Mouse (Mus musculus) embryonic facial prominence, embryonic 12.5 days (tissue): ENCODE results near the gene Bag6. TPM values are rescaled to one million over a fixed set of nuclear protein-coding genes. Genes with fewer than 3 reads are reported as not detected.
A peak's percentile ranks its signal among the peaks of the same experiment; 100 is the strongest.

Source experiments
- ATAC-seq: fragments of 200-750 bp; cut with Nextera tagmentation; 2 replicates; pipeline ENCODE4 v1.8.0; 2017; ENCODE audit not compliant: insufficient number of reproducible peaks, insufficient read depth, low FRiP score, low TSS enrichment
- H3K27ac ChIP-seq: fragments of 300-500 bp; sonication (generic); 2 replicates; pipeline ENCODE4 v1.5.1; 2016; ENCODE audit warnings: mild to moderate bottlenecking
- H3K27me3 ChIP-seq: fragments of 300-500 bp; sonication (generic); 2 replicates; pipeline ENCODE4 v1.6.1; 2016; ENCODE audit warnings: mild to moderate bottlenecking, moderate library complexity
- H3K36me3 ChIP-seq: fragments of 300-500 bp; sonication (generic); 2 replicates; pipeline ENCODE4 v1.6.1; 2016; ENCODE audit warnings: mild to moderate bottlenecking
- H3K4me1 ChIP-seq: fragments of 300-500 bp; sonication (generic); 2 replicates; pipeline ENCODE4 v1.6.1; 2016
- H3K4me2 ChIP-seq: fragments of 300-500 bp; sonication (generic); replicated peaks from 2 replicates; pipeline ENCODE4 v1.6.1; 2016; ENCODE audit warnings: mild to moderate bottlenecking, moderate library complexity
- H3K4me3 ChIP-seq: fragments of 300-500 bp; sonication (generic); 2 replicates; pipeline ENCODE4 v1.5.1; 2016; ENCODE audit warnings: mild to moderate bottlenecking
- H3K9ac ChIP-seq: fragments of 300-500 bp; sonication (generic); 2 replicates; pipeline ENCODE4 v1.6.1; 2016; ENCODE audit warnings: mild to moderate bottlenecking, moderate library complexity
- H3K9me3 ChIP-seq: fragments of 300-500 bp; sonication (generic); 2 replicates; pipeline ENCODE4 v1.6.1; 2016; ENCODE audit warnings: mild to moderate bottlenecking, moderate library complexity
- WGBS: fragments of 180-500 bp; shearing (Covaris S2); methylation state at CpG from one replicate; pipeline ENCODE4 v1.1.7; 2016; 5-methylcytosine and 5-hydroxymethylcytosine counted together
- microRNA-seq: library from miRNA; unstranded; fragments of <30 nt; microRNA quantifications from one replicate; pipeline ENCODE4, GENCODE M21; 2017
- polyA plus RNA-seq: library from polyadenylated mRNA; unstranded; fragments of >200 nt; fragmentation: Nextera tagmentation; extraction: Ambion mirVana; gene quantifications from 2 replicates; pipeline ENCODE4 v1.2.1, GENCODE M21; 2016

The Bag6 gene
- polyA plus RNA-seq, 1 experiment from 2014 or later: 74.0 TPM

DNA sequence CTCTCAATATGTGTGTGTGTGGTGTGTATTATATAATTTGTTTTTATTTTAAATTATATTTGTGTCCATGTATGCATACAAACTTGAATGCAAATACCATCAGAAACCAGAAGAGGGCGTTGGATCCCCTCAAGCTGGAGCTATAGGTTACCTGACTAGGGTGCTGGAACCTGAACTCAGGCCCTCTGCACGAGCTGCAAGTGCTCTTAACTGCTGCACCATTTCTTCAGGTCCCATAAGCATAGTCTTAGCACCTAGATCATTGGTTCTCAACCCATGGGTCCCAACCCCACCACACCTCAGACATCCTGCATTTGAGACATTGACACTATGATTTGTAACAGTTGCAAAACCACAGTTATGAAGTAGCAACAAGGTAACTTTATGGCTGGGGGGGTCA is 56.7 kb downstream of the Bag6 start:
- Histone ChIP-seq H3K36me3 (no peaks in the 10 kb centered on the region), H3K4me2 (no peak overlapping the region), H3K27me3 (peaks cover 36% of the 10 kb centered on the region), H3K4me1 (peaks cover 17% of the 10 kb centered on the region), H3K27ac (no peak overlapping the region), H3K4me3 (no peak overlapping the region), H3K9me3 (no peaks in the 10 kb centered on the region), H3K9ac (no peak overlapping the region)
- no peak for ATAC-seq
- 75% methylated on average over 2 of the region's 2 CpGs for WGBS

- WGBS: 82% methylated on average over 5 of the region's 5 CpGs
- Histone ChIP-seq H3K27ac (no peak overlapping the region), H3K36me3 (no peaks in the 10 kb centered on the region), H3K4me1 (peaks cover 17% of the 10 kb centered on the region), H3K9me3 (no peaks in the 10 kb centered on the region), H3K4me2 (no peak overlapping the region), H3K4me3 (no peak overlapping the region), H3K9ac (no peak overlapping the region), H3K27me3 (peaks cover 43% of the 10 kb centered on the region)
- no peak for ATAC-seq
Measured at GRCm38 (mm10) chr17:35192924-35193323, 57.9 kb downstream of the Bag6 start.

DNA sequence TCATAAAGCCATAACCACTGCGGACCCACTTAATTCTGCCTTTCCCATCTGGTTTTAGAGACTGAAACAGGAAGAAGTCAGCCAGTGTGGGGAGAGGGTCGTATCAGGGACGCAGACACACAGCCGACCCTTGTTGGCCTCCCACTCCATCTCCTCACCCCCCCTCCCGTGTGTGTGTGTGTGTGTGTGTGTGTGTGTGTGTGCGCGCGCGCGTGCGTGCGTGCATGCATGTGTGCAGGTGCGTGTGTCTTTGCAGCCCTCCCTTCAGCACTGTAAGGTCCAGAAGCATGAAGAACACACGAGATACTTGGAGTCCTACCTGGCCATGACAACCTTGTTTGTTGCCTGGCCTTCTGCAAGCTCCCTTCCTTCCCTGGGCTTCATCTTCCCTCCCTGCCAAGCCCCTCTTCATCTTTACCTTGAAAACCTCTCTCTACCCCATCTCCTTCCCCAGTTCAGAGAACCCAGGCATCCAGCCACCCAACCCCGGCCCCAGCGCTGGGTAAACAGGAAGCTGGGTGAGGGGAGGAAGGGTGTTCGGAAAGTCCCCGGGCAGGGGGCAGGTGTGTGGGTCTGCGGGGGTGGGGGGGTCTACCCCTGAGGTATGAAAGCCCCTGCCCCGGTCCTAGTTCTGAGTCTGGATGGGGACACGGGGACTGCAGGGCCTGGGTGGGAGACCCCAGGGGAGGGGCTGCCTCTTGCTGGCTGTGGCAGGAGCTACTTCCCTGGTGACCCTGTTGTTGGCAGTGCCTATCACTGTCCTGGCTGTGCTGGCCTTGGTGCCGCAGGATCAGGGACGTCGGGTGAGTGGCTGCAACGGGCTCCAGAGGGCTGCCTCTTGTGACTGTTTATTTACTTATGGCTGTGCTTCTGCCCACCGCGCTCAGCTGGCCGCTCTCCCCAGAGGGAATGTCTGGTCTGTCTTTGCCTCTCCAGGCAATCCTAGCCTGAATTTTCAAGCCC is 59.2 kb downstream of the Bag6 start, which contains the start of gene Ltb:
Gene Ltb, plus strand, starts transcription at position 559 of the 963 bp plus-strand sequence.
- H3K36me3 ChIP-seq: no peaks in the 10 kb centered on the region
- peaks cover 50% of the 10 kb centered on the region for H3K27me3 ChIP-seq
- H3K27ac ChIP-seq: no peak within 1 kb of the TSS
- WGBS: 58% methylated on average over 26 of the region's 28 CpGs
- peak within 1 kb of the TSS; percentile 52; the same call in 1 of the 2 replicates for H3K9ac ChIP-seq
- H3K4me2 ChIP-seq: peak within 1 kb of the TSS; percentile 68
- H3K4me3 ChIP-seq: peak within 1 kb of the TSS; percentile 40
- ATAC-seq: no peak
- H3K4me1 ChIP-seq: peaks cover 20% of the 10 kb centered on the region
- H3K9me3 ChIP-seq: no peaks in the 10 kb centered on the region

DNA sequence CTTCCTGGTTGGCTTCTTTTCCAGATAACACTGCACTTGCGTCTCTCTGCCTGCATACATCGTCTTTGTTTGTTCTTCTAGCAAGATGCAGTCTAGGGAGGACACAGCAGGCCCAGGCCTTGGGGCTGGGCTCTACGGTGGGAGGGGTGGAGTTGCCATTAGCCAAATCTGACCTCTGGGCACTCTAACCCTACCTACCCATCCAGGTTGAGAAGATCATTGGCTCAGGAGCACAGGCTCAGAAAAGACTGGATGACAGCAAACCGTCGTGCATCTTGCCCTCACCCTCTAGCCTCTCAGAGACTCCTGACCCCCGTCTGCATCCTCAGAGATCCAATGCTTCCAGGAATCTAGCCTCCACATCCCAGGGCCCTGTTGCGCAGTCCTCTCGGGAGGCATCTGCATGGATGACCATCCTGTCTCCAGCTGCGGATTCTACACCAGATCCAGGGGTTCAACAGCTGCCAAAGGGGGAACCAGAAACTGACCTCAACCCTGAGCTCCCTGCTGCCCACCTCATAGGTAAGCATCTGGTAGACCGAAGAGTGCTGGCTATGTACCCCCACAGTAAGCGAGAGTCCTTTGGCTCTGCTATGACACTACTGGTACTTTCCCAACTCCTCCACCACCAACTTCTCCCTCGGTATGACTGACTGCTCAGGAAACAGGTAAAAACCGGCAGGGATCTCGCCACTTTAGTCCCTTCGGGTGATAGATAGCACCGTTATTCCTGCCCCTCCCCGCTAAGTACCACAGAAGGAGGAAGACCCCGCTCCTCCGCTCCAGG is 60.1 kb downstream of the Bag6 start:
- Histone ChIP-seq H3K4me3 (peak overlapping the region; percentile 40), H3K4me2 (peak overlapping the region; percentile 68), H3K9me3 (no peaks in the 10 kb centered on the region), H3K27ac (no peak overlapping the region), H3K36me3 (no peaks in the 10 kb centered on the region), H3K4me1 (peaks cover 20% of the 10 kb centered on the region), H3K27me3 (peaks cover 53% of the 10 kb centered on the region), H3K9ac (peak overlapping the region; percentile 52)
- ATAC-seq: 0 out of 2 replicates have a peak, but pooled peaks have one; percentile 12
- 41% methylated on average over 19 of the region's 19 CpGs for WGBS

GRCm38 (mm10) chr17:35195631-35196320 is 60.8 kb downstream of the Bag6 start:
- no peak overlapping the region for H3K27ac ChIP-seq
- 2% methylated on average over 66 of the region's 66 CpGs for WGBS

GRCm38 (mm10) chr17:35196321-35196641 is 61.3 kb downstream of the Bag6 start:
- H3K4me3 ChIP-seq: peak overlapping the region; percentile 40

More at GRCm38 (mm10) chr17:35195631-35196320, 60.8 kb downstream of the Bag6 start:
- no peaks in the 10 kb centered on the region for H3K9me3 ChIP-seq
- H3K9ac ChIP-seq: peak overlapping the region; percentile 52
- peaks cover 61% of the 10 kb centered on the region for H3K27me3 ChIP-seq
- H3K4me2 ChIP-seq: peak overlapping the region; percentile 68
- H3K4me3 ChIP-seq: peak overlapping the region; percentile 40
- H3K36me3 ChIP-seq: no peaks in the 10 kb centered on the region
- peaks cover 20% of the 10 kb centered on the region for H3K4me1 ChIP-seq
- ATAC-seq: peak; percentile 81; the same call in 1 of the 2 replicates

More at GRCm38 (mm10) chr17:35196321-35196641, 61.3 kb downstream of the Bag6 start:
- no peak for ATAC-seq
- H3K4me1 ChIP-seq: peaks cover 20% of the 10 kb centered on the region
- H3K9ac ChIP-seq: no peak overlapping the region; the same call in 1 of the 2 replicates
- H3K4me2 ChIP-seq: peak overlapping the region; percentile 68
- WGBS: 33% methylated on average over 9 of the region's 9 CpGs
- H3K27ac ChIP-seq: no peak overlapping the region
- H3K27me3 ChIP-seq: peaks cover 66% of the 10 kb centered on the region
- no peaks in the 10 kb centered on the region for H3K9me3 ChIP-seq
- no peaks in the 10 kb centered on the region for H3K36me3 ChIP-seq

Small RNA genes within 50 kb of the gene (microRNA-seq; reads per million reads assigned to microRNA genes)
- not detected for gene Mir6973a

Other genes starting within 250 kb of the Bag6 start
- gene C2, start 236.9 kb upstream of the Bag6 start, polyA plus RNA-seq: 1.2 and 2.5 TPM in 2 replicates
- 111 and 121 TPM in 2 replicates for gene Ehmt2, start 236.7 kb upstream of the Bag6 start, polyA plus RNA-seq
- 0.29 TPM in 1 of 2 replicates, not detected in the other for gene Slc44a4, start 220.7 kb upstream of the Bag6 start, polyA plus RNA-seq
- 19.2 and 20.8 TPM in 2 replicates for gene Neu1, start 203.9 kb upstream of the Bag6 start, polyA plus RNA-seq
- 0.33 and 0.36 TPM in 2 replicates for gene Hspa1b, start 175.9 kb upstream of the Bag6 start, polyA plus RNA-seq
- gene Gm20481, start 165.3 kb upstream of the Bag6 start, polyA plus RNA-seq: not detected in 2 replicates
- 4.2 and 4.9 TPM in 2 replicates for gene Hspa1a, start 163.0 kb upstream of the Bag6 start, polyA plus RNA-seq
- 0.84 and 0.99 TPM in 2 replicates for gene Hspa1l, start 162.5 kb upstream of the Bag6 start, polyA plus RNA-seq
- gene Lsm2, start 153.3 kb upstream of the Bag6 start, polyA plus RNA-seq: 212 and 230 TPM in 2 replicates
- 150 and 160 TPM in 2 replicates for gene Vars, start 134.2 kb upstream of the Bag6 start, polyA plus RNA-seq
- gene Vwa7, start 118.6 kb upstream of the Bag6 start, polyA plus RNA-seq: 0.20 and 0.25 TPM in 2 replicates
- gene Sapcd1, start 107.2 kb upstream of the Bag6 start, polyA plus RNA-seq: 8.7 and 9.5 TPM in 2 replicates
- 3.7 and 4.2 TPM in 2 replicates for gene Msh5, start 88.4 kb upstream of the Bag6 start, polyA plus RNA-seq
- 205 and 211 TPM in 2 replicates for gene Clic1, start 85.2 kb upstream of the Bag6 start, polyA plus RNA-seq
- gene Ddah2, start 76.1 kb upstream of the Bag6 start, polyA plus RNA-seq: 471 and 492 TPM in 2 replicates
- not detected in 2 replicates for gene Ly6g6c, start 69.8 kb upstream of the Bag6 start, polyA plus RNA-seq
- gene Mpig6b, start 69.0 kb upstream of the Bag6 start, polyA plus RNA-seq: 0.61 and 0.99 TPM in 2 replicates
- gene Ly6g6e, start 58.3 kb upstream of the Bag6 start, polyA plus RNA-seq: 1.1 and 1.3 TPM in 2 replicates
- 0.68 TPM in 1 of 2 replicates, not detected in the other for gene Ly6g6d, start 57.1 kb upstream of the Bag6 start, polyA plus RNA-seq
- 0.27 and 0.65 TPM in 2 replicates for gene Ly6g6f, start 49.6 kb upstream of the Bag6 start, polyA plus RNA-seq
- 83.3 and 86.7 TPM in 2 replicates for gene Abhd16a, start 45.9 kb upstream of the Bag6 start, polyA plus RNA-seq
- gene Ly6g5c, start 26.9 kb upstream of the Bag6 start, polyA plus RNA-seq: not detected in 2 replicates
- 0.82 and 1.0 TPM in 2 replicates for gene Ly6g5b, start 19.8 kb upstream of the Bag6 start, polyA plus RNA-seq
- 22.4 and 25.5 TPM in 2 replicates for gene Gpank1, start 13.7 kb upstream of the Bag6 start, polyA plus RNA-seq
- gene Csnk2b, start 13.1 kb upstream of the Bag6 start, polyA plus RNA-seq: 254 and 259 TPM in 2 replicates
- 9.3 and 10.7 TPM in 2 replicates for gene D17H6S53E, start 8.8 kb upstream of the Bag6 start, polyA plus RNA-seq
- gene Apom, start 3.1 kb upstream of the Bag6 start, polyA plus RNA-seq: 0.46 and 0.49 TPM in 2 replicates
- gene Prrc2a, start 29.7 kb downstream of the Bag6 start, polyA plus RNA-seq: 225 and 230 TPM in 2 replicates
- gene Aif1, start 40.9 kb downstream of the Bag6 start, polyA plus RNA-seq: 7.0 and 7.3 TPM in 2 replicates
- gene Lst1, start 53.3 kb downstream of the Bag6 start, polyA plus RNA-seq: 5.9 and 7.7 TPM in 2 replicates
- 0.95 and 0.98 TPM in 2 replicates for gene Ltb, start 59.3 kb downstream of the Bag6 start, polyA plus RNA-seq
- gene Tnf, start 66.8 kb downstream of the Bag6 start, polyA plus RNA-seq: 0.15 and 0.25 TPM in 2 replicates
- gene Lta, start 70.2 kb downstream of the Bag6 start, polyA plus RNA-seq: 0.22 and 0.27 TPM in 2 replicates
- 1.0 TPM in 1 of 2 replicates, not detected in the other for gene Gm16181, start 85.7 kb downstream of the Bag6 start, polyA plus RNA-seq
- gene Atp6v1g2, start 98.5 kb downstream of the Bag6 start, polyA plus RNA-seq: 4.5 and 5.5 TPM in 2 replicates
- 13.0 and 13.3 TPM in 2 replicates for gene Nfkbil1, start 100.6 kb downstream of the Bag6 start, polyA plus RNA-seq
- gene Ddx39b, start 106.6 kb downstream of the Bag6 start, polyA plus RNA-seq: 572 and 587 TPM in 2 replicates
- 20.8 and 21.5 TPM in 2 replicates for gene H2-D1, start 127.6 kb downstream of the Bag6 start, polyA plus RNA-seq
- gene H2-Q1, start 185.2 kb downstream of the Bag6 start, polyA plus RNA-seq: not detected in 2 replicates
- 0.38 and 0.40 TPM in 2 replicates for gene H2-Q2, start 207.1 kb downstream of the Bag6 start, polyA plus RNA-seq
- gene H2-Q4, start 244.4 kb downstream of the Bag6 start, polyA plus RNA-seq: 2.0 and 2.2 TPM in 2 replicates